Mouse (Mus musculus): ENCODE measurements around the gene Casp8ap2. TPM values are rescaled to one million over a fixed set of nuclear protein-coding genes. Genes with fewer than 3 reads are reported as not detected.

Casp8ap2 gene
- polyA plus RNA-seq (2012; rRNA removed; ENCODE audit: low replicate concordance): 1.5 and 4.4 TPM in 2 replicates

DNA sequence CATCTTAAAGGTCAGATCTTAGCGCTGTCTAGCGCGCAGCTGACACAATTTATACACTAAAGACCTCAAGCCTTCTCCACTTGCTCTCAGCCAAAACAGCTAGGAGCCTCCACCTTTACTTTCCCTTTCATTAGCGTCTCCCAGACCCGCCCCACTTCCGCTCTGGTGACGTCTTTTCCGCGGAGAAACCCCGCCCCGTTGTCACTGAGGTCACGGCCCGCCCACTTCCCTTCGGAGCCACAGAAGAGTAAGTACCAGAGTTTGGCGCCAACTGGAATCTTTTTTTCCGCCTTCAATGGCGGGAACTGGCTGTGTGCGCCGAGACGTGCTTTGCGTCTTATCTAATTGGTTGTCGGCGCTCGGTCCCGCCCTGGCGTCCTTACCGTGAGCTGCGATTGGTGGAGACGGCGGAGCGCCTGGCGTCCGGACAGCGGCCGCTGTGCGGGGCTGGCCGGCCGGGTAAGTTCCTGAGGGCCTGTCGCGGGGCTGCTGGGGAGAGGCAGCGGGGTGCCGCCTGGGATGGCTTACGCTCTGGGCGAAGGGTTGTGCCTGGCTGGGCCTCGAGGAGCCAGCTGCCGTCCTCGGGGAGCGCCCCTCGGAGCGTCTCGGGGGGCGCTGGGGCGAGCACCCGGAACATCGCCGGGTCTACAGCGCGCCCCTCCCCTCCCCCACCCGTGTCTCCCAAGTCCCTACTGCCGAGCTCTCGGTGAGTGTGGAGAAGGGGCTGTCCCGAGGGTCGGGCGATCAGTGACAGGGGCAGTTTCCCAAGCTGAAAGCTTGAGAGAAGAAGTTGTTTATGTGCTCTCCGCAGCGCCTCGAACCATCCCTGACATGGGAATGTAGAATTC, at the start of gene Casp8ap2:
Gene Casp8ap2, plus strand, starts transcription at position 418 of the 848 bp plus-strand sequence.

DNA sequence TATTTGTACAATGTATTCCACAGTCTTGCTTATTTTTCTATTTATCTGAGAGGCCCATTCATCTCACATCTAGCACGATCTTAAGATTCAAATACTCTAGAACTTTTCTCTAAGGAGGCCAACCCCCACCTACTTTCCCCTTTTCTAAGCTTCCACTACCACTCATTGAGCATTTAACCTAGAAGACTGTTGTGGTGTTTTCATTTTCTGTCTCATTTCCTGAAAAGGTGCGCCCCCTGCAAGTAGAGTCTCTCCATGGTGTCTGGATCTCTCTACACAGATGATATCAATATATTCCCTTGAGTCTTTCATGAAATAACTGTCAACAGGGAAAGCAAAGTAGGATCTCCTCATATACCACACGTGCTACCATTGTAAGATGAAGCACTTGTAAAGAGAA, 12.6 kb upstream of the Casp8ap2 start, which contains the start of gene Gja10:
Gene Gja10, minus strand, starts transcription at position 101 of the 400 bp plus-strand sequence.

DNA sequence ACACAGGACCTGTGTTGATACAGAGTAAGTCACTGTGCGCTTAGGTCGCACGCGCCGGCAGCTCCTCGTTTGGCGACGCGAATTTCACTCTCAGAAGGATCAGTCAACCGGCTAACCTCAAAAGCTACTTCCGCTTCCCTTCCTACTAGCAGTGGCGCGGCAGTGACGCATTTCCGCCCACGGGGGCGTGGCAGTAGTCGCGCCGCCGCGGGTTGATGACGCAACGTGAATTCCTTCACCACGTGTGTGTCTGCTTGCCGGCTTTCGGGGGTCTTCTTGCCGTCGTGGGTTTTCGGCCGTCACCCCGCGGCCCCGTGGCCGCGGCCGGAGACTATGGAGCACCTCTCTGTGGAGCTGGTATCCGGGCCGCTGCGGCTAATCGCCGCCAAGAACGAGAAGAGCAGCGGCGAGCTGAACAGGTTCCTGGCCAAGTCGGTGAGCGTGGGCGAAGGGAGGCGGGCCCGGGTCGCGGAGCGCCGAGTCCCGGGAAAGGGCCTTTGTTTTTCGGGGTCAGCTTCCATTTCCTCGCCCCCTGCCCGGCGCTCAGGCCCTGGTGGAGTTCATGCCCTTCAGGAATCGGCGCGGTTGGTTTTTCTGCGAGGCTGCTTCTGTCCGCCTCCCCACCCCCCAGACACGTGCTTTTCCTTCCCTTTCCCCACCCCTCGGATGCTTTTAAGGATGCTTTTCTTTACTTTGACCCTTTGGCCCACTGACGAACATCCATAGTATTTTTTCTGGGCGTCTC, 41.8 kb downstream of the Casp8ap2 start, which contains the start of gene Mdn1:
Gene Mdn1, plus strand, starts transcription at position 202 of the 745 bp plus-strand sequence.

Other genes with a start within 250 kb of the Casp8ap2 start
- 0.06 TPM in 1 of 2 replicates, not detected in the other for gene Gja10, start 12.7 kb upstream of the Casp8ap2 start, polyA plus RNA-seq (2012; rRNA removed; ENCODE audit: low replicate concordance)
- gene Mdn1, start 41.7 kb downstream of the Casp8ap2 start, polyA plus RNA-seq (2012; rRNA removed; ENCODE audit: low replicate concordance): 5.9 and 12.5 TPM in 2 replicates
- 11.6 and 13.9 TPM in 2 replicates for gene Lyrm2, start 184.8 kb downstream of the Casp8ap2 start, polyA plus RNA-seq (2012; rRNA removed; ENCODE audit: low replicate concordance)